Mouse (Mus musculus): ENCODE measurements around the gene Irak4.

The Irak4 gene

GRCm38 (mm10) chr15:94620909-94621308 lies 77.5 kb downstream of the Irak4 start:
- peak; percentile 14 for DNase-seq (ENCODE audit: low read depth)

GRCm38 (mm10) chr15:94628463-94628829 lies 85.0 kb downstream of the Irak4 start:
- no peak for DNase-seq (ENCODE audit: low read depth)

- DNase-seq (ENCODE audit: low read depth), result peak; percentile 13
Observed at GRCm38 (mm10) chr15:94628830-94629601, 85.6 kb downstream of the Irak4 start, which contains the start of gene Tmem117. TSS of gene Tmem117 (plus strand) at chr15:94629232.

- DNase-seq (ENCODE audit: low read depth), result no peak
Observed at GRCm38 (mm10) chr15:94630553-94630952, 87.1 kb downstream of the Irak4 start.

Data from fibroblast of lung, adult 2 months (primary cell).